Mouse (Mus musculus) regulatory T cell (primary cell): Measurements from ENCODE around the gene Gm28048.

Experiments
- in situ Hi-C: fragments of 300-600 bp; cut with MboI, MseI; formaldehyde crosslinking; loops from one replicate; pipeline ENCODE4 v1.15.1; 2025; ENCODE audit warnings: high pct_unique_total_duplicates

Gene Gm28048

DNA sequence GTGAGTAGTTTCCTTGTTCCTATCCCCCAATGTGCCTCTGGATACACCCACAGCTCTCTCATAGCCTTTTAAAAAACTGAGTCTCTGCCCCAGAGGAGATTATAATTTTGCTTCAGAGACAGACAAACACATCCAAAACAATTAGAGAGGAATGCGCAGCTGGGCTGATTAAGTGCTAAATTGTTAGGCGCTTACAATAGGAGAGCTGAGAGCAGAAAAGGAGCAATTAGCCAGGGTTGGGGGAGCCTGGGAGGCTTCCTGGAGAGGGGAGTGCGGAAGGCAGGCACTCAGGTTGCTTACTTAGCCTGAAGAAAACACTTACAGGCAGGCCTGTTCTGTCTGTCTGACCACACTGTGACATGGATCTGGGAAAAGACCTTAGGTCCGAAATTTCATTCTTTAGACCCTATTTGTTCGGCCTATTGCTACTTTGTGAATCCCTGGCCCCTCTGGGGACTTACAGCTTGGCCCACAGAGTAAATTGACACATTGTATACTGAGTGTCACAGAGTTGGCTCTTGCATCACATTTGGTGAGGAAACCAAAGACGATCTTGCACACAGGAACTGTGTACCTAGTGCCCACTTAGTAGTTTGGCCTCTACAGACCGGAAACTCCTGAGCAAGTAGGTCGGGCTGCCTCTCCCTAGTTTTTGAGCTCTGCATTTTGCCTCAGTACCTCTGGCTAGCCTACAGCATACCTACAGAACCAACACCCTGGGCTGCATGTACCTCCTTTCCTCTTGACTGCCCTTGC, 117.4 kb downstream of the Gm28048 start:
- in situ Hi-C loops, result loop anchor here (5.0 to 25.0 kb wide), 2 partner anchors 227 to 398 kb away; partner anchors contain the start of gene Xpo1

DNA sequence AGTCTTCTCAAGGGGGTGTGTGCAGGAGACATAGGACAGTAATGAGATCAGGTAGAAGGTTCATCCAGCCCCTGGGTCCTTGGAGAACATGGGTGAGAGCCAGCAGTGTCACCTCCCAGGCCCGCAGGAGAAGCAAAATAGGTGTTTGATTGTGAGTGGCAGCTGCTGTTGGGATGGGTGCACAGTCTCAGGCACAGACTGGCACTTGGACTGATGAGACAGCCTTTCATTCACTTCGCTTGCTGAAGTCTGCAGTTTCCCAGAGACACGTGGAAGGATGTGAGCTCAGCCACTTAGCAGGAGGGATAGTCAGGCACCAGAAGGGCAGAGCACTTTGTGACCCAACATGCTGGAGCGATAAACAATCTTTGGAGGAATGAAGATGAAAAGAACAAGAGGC, 118.3 kb downstream of the Gm28048 start:
- in situ Hi-C loops, result loop anchor here (5.0 to 25.0 kb wide), 2 partner anchors 226 to 399 kb away; partner anchors contain the start of gene Xpo1

DNA sequence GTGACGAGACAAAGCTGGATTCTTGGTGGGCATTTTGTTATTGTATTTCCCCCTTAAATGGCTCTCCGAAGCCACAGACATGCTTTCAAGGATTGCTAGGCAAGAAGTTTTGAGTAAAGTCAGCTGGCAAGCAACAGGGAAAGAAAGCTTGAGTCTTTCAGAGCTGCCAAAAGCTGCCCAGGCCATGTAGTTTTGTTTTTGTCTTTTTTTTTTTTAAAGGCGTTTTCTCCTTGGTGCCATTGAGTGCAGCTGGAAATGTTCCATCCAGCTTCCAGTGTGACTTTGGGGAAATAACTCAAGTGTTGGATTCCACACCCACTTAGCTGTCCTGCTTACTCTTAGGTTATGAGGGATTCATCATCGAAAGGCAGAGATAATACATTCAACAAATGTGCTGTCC, 120.6 kb downstream of the Gm28048 start:
- in situ Hi-C loops, result loop anchor here (5.0 to 25.0 kb wide), 2 partner anchors 224 to 401 kb away; partner anchors contain the start of gene Xpo1

DNA sequence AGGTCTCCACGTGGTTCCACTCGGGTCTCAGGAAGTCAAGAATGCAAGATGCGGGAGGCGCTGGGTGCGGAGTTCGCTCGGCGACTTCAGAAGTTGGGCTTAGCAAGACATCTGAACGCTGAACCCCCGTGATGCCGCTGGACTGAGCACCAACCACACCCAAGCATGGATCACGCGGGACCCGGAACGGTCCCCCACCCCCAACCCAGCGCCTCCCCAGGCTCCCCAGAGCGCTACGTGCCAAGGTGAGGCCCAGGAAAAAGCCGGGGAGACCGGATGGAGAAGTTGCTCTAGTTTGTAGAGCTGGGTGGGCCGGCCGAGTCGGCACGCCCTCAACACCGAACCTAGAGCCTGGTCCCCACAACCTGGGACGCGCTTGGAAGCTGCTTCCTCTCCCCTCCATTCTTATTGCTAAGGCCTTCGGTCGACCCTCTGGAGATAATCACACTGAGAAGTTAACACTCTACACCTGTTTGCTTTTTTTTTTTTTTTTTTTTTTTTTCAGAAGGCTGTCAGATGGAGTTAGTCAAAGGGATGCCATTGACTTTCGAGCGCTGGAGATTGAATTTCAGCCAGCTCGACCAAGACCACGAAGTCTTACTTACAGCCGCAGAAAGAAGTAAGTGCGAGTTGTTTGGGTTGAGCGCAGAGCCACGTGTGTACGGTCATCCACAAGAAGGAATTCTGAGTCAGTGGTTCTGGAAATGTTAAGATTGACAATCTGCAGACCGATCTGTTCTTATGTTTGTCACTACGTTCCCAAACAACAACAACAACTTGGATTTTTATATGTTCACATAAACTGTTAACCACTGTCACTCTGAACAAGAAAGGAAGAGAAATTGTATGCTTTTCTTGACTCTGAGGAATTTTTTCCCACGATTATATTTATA, 121.3 kb downstream of the Gm28048 start, which contains the start of gene B3gnt2:
Gene B3gnt2 (minus strand): TSS at position 627 of the 893 bp plus-strand sequence.
- in situ Hi-C loops, result loop anchor here (5.0 to 25.0 kb wide), 2 partner anchors 223 to 402 kb away; partner anchors contain the start of gene Xpo1

DNA sequence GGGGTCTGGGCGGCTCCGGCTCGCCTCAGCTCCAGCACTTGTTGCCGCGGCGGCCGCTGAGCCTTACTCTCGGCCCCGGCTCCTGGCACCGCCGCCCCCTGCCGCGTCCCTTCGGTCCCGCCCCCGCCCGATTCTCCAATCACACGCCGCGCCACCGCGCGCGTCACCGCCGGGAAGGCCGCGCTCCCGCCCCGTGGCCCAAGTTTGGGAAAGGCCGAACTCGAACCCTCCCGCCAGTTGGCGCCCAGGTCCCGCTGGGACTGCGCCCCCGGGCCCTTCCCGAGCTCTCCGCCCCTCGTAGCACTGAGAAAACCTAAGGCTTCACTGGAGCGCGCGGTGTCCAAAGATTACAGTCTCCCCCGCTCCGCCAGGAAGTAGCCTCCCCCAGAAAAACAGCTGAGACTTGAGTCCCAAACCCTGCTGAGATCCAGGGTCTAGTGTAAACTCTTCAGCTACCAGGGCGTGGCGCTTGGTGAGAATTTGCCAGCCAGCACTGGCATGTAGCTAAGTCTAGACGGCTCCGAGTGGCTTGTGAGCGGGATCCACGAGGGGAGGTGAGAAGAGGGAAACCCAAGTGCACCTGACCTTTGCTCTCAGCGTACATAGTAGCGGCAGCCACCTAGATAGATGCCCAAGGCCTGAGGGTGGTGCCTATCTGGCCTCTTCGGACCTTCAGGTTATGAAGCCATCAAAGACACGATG, 122.1 kb downstream of the Gm28048 start:
- in situ Hi-C loops, result loop anchor here (5.0 to 25.0 kb wide), 2 partner anchors 222 to 403 kb away; partner anchors contain the start of gene Xpo1

DNA sequence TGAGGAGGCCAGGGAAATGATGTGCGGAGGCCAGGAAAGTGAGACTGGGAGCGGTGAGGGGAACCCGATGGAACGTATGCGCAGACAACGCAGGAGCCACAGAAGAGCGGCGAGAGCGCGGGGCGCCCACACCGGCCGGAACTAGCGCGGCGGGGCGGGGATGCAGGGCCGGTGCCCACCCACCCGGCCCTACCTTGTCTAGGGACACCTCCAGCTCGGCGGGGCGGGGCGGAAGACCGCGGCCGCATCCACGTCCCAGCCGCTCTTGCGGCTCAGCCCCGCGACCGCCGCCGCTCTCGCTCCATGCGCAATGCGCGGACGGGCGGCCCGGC, 122.6 kb downstream of the Gm28048 start:
- in situ Hi-C loops, result loop anchor here (25.0 kb wide), 1 partner anchor 403 kb away; the partner anchor contains the start of gene Xpo1

DNA sequence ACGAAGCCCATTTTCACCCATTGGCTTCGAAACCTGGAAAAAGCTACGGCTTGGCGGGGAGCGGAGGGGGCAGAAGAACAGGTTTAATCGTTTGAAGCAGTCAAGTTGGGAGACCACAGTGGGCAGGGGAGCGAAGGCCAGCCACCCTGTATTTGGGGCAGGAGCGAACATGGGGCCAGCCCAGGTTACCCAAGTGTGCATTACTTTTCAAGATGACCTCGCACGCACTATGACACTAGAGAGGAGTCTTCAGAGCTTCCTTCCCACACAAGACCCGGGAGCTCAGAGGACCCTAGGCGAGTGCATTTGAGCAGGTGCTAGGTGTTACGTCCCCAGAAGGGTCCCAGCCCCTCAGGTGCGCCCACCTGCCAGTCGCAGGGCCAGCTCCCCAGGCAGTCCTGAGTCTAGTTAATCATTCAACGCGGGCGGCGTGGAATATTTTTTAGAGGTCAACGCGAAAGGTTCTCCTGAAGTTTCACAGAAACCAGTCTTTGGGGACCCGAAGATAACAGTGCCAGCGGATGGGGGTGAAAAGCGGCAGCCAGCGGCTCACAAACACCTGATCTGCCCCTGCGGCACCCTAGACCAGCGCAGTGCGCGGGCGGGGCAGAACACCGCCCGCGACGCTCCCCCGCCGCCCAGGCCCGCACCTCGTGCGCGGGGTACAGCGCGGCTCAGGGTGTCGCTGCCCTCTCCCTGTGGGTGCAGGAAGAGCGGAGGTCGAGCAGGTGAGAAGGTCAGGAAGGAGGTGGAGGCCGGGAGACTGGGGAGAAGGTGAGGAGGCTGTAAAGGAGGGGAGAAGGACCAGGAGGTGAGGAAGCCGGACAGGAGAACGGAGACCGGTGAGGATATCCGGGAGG, 123.2 kb downstream of the Gm28048 start:
- in situ Hi-C loops, result loop anchor here (25.0 kb wide), 1 partner anchor 404 kb away; the partner anchor contains the start of gene Xpo1

DNA sequence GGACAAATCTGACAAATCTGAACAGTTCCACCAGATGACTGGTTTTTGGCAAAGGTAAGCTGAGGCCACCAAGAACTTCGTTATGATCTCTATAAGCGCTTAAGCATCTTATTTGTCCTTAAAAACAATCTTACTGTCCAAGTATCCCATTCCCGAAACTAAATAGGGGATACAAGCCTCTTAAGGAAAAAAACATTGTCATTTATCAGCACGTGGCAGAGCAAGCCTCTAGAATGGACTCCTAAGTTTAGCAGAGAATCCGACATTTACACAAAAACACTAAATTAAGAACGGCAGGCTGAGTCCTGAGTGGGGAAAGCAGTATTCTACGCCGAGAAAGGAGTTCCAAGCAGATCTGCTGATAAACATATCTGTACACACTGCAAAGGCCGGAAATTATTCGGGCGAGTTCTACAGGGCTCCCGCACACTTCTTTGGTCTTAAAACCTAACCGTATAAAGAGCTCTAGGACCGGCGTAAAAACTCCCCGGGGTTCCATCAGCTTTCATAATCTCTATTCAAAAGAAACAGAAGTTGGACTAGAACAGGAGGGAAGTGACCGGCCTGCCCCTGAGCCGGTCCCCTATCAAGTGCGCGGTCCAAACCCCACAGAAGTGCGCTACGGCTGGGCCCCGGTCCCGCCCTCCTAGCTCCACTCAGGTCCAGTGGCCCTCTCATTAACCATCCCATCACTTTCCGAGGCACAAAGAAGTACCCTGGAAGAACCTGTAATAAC, 124.0 kb downstream of the Gm28048 start:
- in situ Hi-C loops, result loop anchor here (25.0 kb wide), 1 partner anchor 404 kb away; the partner anchor contains the start of gene Xpo1

DNA sequence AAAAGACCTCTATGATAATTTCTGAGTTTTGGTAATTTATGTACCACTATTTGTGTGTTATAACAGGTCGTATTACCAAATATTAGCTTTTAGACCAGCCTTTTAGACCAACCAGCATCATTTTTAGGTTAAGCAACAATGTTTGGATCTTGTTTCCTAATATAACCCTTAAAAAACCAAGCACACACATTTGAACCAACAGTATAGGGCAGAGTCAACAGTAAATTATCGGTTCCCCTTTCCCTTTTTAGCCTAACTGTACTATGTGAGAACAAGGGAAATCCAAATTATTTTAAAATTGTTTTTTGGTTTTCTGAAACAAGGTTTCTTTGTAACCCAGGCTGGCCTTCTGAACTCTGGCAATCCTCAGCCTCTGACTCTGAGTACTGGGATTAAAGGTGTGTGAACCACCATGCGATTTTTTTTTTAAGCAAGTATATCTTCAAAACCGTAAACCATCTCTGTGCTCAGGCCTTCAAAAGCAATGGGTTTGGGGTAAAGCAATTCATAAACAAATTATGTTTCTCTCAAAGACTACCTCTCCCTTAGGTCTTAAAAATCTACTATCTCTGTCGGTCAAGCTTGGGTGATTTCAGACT, 124.7 kb downstream of the Gm28048 start:
- in situ Hi-C loops, result loop anchor here (25.0 kb wide), 1 partner anchor 405 kb away; the partner anchor contains the start of gene Xpo1

DNA sequence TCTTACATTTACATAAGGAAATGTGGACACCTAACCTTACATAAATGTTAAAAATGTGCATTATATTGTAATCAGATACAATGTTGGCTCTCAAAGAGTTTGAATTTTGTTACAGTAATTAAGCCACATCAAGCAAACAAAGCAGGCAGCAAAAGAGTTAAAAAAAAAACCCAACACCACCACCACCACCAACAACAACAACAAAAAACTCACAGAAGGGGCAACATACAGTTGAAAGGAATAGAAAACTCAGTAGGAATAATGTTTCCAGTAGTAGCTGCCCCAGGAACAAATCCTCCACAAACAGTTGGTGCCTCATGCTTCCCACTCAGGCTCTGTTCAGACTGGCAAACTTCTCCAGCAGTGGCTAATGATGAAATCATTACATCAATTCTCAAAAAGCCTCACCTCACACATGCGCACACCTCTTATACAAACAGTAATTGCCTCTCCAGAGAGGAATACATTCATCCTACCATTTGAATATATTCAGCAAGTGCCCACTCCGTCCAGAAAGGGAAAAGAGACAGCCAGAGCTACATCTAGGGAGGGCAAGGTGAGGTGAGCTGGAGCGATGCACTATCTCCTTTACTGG, 125.4 kb downstream of the Gm28048 start:
- in situ Hi-C loops, result loop anchor here (25.0 kb wide), 1 partner anchor 406 kb away; the partner anchor contains the start of gene Xpo1

DNA sequence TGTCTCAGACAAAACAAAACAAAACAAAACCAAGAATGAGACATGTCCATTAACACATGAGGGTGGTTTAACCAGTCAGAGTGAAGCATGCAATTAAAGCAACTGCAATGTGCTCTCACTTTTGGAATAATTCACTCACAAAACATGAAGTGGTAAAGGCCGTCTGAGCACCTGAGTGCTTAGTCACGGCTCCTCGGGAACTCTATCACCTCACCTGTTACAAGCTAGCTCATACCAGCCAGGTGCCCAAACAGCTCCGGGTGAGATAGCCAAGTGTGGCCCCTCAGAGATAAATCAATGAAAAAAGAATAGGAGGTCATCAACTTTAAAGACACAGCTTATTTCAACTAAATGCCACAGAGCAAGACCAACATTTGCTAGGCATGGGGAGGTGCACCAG, 127.3 kb downstream of the Gm28048 start:
- in situ Hi-C loops, result loop anchor here (25.0 kb wide), 1 partner anchor 408 kb away; the partner anchor contains the start of gene Xpo1

DNA sequence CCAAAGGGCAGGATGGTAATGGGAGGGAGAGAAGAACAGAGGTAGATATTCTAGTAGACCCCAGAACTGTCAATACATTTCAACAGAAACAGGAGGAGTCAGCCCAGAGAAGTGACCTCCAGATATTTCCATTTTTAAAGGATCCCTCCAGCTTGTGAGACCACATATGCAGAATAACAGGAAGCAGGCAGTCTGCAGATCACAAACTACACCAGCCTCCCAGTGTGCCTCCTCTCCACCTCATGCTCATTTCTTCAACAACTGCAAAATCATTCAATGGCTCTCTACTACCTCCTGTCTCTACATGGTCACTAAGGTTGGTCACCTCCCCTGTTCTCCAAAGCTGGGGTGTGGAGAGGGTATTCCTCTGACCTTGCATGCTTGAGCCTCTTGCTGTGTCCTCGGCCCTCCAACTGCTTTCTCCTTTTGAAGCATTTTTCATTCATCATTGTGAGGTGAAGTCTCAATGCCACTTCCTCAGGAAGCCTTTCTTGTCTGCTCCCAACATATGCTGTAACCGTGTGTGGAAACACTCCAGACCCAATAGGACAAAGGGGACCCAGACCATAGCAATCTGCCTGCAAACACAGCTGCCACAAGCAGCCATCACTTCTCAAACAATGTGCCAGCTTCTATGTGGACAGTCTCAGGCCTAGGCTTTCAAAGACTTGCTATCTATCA, 128.3 kb downstream of the Gm28048 start:
- in situ Hi-C loops, result loop anchor here (25.0 kb wide), 1 partner anchor 409 kb away; the partner anchor contains the start of gene Xpo1

DNA sequence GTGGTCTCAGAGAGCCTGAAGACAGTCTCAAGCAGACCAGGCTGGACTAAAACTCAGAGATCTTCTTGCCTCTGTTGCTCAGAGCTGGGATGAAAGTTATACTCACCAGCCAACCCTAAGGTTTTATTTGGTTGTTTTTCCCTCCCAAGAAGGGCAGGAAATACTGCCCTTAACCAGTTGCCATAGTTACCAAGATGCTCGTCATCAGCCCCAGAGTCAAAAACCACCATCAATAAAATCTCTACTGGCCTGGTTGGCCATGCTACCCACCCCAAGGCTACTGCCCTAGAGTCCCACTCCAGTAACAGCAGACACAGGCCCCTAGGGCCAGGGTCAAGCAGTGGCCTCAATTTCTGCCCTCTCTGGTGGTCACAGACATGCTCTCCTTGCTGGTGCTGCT, 129.4 kb downstream of the Gm28048 start:
- in situ Hi-C loops, result loop anchor here (25.0 kb wide), 1 partner anchor 410 kb away; the partner anchor contains the start of gene Xpo1

DNA sequence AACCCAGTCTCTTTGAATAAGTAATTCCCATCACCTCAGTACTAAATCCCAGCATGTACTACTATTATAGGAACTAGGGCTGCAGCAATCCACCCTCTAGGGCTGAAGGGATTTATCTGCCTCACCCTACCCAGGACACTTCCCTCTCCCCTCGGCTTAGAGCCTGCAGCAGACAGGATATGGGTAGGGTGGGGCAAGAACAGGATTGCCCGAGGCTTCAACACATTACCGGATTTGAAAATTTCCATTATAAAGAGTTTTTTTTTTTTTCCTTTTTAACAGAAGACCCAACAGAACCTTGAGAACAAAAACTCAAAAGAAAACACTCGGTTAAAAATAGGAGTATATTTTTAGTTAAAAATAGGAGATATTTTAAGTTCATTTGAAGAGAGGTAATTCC, 130.5 kb downstream of the Gm28048 start:
- in situ Hi-C loops, result loop anchor here (25.0 kb wide), 1 partner anchor 411 kb away; the partner anchor contains the start of gene Xpo1

DNA sequence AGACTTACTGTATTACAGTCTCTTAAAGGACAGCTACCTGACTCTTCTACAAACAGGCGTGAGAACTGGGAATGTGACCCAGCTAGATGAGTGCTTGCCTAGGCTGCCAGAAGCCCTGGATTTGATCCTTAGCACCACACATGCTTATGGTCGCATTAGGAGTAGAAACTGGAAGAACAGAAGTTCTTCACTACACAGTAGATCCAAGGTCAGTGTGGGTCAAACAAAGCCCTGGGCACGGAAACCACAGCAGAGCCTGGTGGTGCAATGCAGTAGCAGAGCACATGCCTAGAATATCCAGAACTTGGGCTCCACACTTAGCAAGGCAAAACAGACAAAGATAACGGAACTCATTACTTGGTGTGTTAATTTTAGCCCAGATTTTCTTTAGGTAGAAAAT, 131.8 kb downstream of the Gm28048 start:
- in situ Hi-C loops, result loop anchor here (25.0 kb wide), 1 partner anchor 412 kb away; the partner anchor contains the start of gene Xpo1

DNA sequence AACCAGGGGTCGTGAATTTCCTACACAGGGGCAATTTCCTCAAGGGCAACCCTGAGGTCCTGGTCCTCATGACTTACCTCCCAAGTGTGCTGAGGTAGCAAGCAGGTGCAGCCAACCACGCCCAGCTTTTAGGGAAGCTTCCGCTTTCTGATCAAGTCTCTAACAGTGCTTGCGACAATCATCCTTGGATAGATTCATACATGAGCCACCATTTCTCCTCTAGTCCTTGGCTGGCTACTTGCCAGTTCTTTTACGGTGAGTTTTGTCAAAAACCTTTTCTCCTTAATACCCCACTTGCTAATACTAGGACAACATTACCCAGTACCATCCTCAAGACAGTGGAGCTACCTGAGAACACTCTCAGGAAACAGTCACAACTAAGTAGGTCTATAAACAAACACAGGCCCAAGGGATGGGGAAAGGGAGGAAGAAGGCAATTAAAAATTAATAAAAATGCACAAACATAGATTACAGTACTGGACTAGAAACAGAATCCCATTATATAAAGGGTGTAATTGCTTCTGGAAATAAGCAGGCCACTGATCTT, 133.2 kb downstream of the Gm28048 start:
- in situ Hi-C loops, result no loop called here
